Mouse (Mus musculus) neutrophil, adult 65 days (primary cell): ENCODE data around the gene Defb15. TPM values are rescaled to one million over a fixed set of nuclear protein-coding genes. Genes with fewer than 3 reads are reported as not detected.

ENCODE experiments used
- total RNA-seq: library from RNA; stranded (reverse); gene quantifications from 2 replicates; pipeline ENCODE4 v1.2.4, GENCODE M21; 2023

The Defb15 gene
- not detected in 2 replicates for total RNA-seq

DNA sequence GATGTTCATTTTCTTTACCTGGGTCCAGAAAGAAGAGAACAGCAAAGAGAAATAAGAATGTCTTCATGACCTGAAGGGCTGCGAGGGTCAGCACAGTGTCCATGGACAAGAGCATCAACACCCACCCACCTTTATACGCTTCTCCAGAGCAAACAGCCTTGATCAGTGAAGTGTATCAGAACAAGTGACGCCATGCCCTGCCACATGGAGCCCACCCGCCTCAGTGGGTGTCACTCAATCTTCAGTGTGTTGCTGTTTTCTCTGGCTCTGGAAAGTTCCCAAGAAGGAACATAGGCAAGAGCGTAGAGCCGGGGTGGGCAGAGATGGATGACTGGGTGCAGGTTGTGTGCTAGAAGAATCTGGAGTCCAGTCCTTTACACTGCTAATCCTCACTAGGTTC lies at the start of gene Defb15:
TSS of gene Defb15 (minus strand) at position 101 of the 400 bp plus-strand sequence.

DNA sequence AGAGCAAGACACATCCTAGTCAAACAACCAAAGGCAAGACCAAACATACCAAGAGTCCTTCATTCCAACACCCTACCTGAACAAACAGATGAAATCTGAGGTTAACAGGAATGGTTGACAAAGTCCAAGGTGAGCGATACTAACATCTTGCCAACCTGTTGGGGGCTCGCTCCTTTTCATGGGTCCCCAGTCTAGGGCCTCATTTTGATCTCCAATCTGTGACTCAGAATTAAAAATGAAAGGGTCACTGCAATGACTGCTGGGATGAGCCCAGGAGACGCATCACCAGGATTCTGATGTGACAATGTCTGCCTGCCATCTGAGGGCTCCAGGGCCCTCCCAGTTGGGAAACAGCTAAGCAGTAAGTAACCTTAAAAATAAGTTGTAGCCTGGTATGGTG lies 37.0 kb upstream of the Defb15 start, which contains the start of gene Ccdc70:
TSS of gene Ccdc70 (plus strand) at position 301 of the 400 bp plus-strand sequence.

GRCm38 (mm10) chr8:21958414-21958813 lies 25.9 kb upstream of the Defb15 start, which contains the start of gene Fam90a1a:
Gene Fam90a1a (plus strand): TSS chr8:21958714.

DNA sequence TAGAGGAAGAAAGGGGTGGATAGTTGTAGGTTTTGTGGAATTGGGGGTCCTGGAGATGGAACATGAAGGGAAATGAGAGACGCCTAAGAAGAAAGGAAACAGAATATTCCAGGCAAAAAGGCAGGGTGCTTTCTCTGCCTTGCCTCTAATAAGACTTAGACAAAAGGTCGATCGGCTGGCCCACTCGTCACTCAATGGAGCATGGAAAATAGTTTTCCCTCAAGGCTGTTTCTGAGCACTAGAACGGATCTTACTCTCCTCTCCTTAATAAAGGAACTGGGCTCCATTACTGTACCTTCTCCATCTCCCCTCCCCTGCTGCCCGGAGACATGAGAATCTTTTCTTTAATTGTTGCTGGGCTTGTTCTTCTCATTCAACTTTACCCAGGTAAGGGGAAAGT lies 14.0 kb upstream of the Defb15 start, which contains the start of gene Defb13:
TSS of gene Defb13 (plus strand) at position 301 of the 400 bp plus-strand sequence.

GRCm38 (mm10) chr8:21938052-21938451 lies 5.5 kb upstream of the Defb15 start, which contains the start of gene Defb35:
Gene Defb35 (plus strand): TSS chr8:21938352.

GRCm38 (mm10) chr8:21906290-21906689 lies 26.2 kb downstream of the Defb15 start, which contains the start of gene Defb11:
Gene Defb11 (minus strand): TSS chr8:21906412.

GRCm38 (mm10) chr8:21885321-21885720 lies 47.2 kb downstream of the Defb15 start, which contains the start of gene Defb9:
Gene Defb9 (minus strand): TSS chr8:21885421.

Other genes with a start within 250 kb of the Defb15 start
- gene AY761184, start 229.1 kb downstream of the Defb15 start, total RNA-seq: not detected in 2 replicates
- not detected in 2 replicates for gene Defa24, start 198.2 kb downstream of the Defb15 start, total RNA-seq
- gene Defb50, start 109.2 kb downstream of the Defb15 start, total RNA-seq: not detected in 2 replicates
- not detected in 2 replicates for gene Defb2, start 92.8 kb downstream of the Defb15 start, total RNA-seq
- gene Defb10, start 73.8 kb downstream of the Defb15 start, total RNA-seq: not detected in 2 replicates
- gene Defb9, start 47.3 kb downstream of the Defb15 start, total RNA-seq: not detected in 2 replicates
- not detected in 2 replicates for gene Defb11, start 26.3 kb downstream of the Defb15 start, total RNA-seq
- gene Defb35, start 5.6 kb upstream of the Defb15 start, total RNA-seq: not detected in 2 replicates
- gene Defb13, start 14.1 kb upstream of the Defb15 start, total RNA-seq: not detected in 2 replicates
- not detected in 2 replicates for gene Fam90a1a, start 26.0 kb upstream of the Defb15 start, total RNA-seq
- not detected in 2 replicates for gene Ccdc70, start 37.1 kb upstream of the Defb15 start, total RNA-seq
- 0.16 and 0.70 TPM in 2 replicates for gene Atp7b, start 127.6 kb upstream of the Defb15 start, total RNA-seq
- 12.5 and 13.5 TPM in 2 replicates for gene Alg11, start 128.0 kb upstream of the Defb15 start, total RNA-seq
- not detected in 2 replicates for gene Nek5, start 192.3 kb upstream of the Defb15 start, total RNA-seq
- 1.3 and 1.4 TPM in 2 replicates for gene Nek3, start 233.7 kb upstream of the Defb15 start, total RNA-seq